Mouse (Mus musculus) ES-Bruce4 (cell line): ENCODE results near the gene Sema6b.

Experiments used
- CTCF ChIP-seq: IDR thresholded peaks from one replicate; pipeline ENCODE4 v1.8.1; 2011; ENCODE audit warnings: low read depth, low read length
- EP300 ChIP-seq: IDR thresholded peaks from 2 replicates; pipeline ENCODE4 v1.6.1; 2011; ENCODE audit warnings: low read depth, low read length; ENCODE audit not compliant: insufficient read depth
- POLR2A ChIP-seq: IDR thresholded peaks from one replicate; pipeline ENCODE4 v1.8.1; 2011; ENCODE audit warnings: low read length; ENCODE audit not compliant: insufficient read depth

GRCm38 (mm10) chr17:56137839-56138613 lies 2.1 kb downstream of the Sema6b start:
- TF ChIP-seq CTCF, result no peak
- TF ChIP-seq POLR2A, result no peak
- TF ChIP-seq EP300, result no peak
